Mouse (Mus musculus) forebrain, embryonic 11.5 days (tissue): ENCODE measurements around the gene Rnase10. TPM values are rescaled to one million over a fixed set of nuclear protein-coding genes. Genes with fewer than 3 reads are reported as not detected.
"Not testable (repeated sequence)": the region's sequence is repeated elsewhere in the genome, so short reads cannot be mapped to it uniquely, and the experiment has no call there.

Experiments
- ATAC-seq: fragments of 200-750 bp; cut with Nextera tagmentation; replicated peaks from 2 replicates; pipeline ENCODE4 v1.8.0; 2017; ENCODE audit warnings: moderate TSS enrichment; ENCODE audit not compliant: low FRiP score
- DNase-seq: peaks from one replicate; pipeline ENCODE4 v3.0.0-alpha.2; 2017; ENCODE audit warnings: low spot score
- H3K27ac ChIP-seq: fragments of 300-500 bp; sonication (generic); 2 replicates; pipeline ENCODE4 v1.5.1; 2014; ENCODE audit warnings: low read depth, low read length
- H3K27me3 ChIP-seq: fragments of 300-500 bp; sonication (generic); 2 replicates; pipeline ENCODE4 v1.6.1; 2014; ENCODE audit warnings: mild to moderate bottlenecking, low read length, mixed read lengths; ENCODE audit not compliant: control insufficient read depth, insufficient read depth
- H3K36me3 ChIP-seq: fragments of 300-500 bp; sonication (generic); 2 replicates; pipeline ENCODE4 v1.6.1; 2014; ENCODE audit warnings: mild to moderate bottlenecking, low read length, moderate library complexity, mixed read lengths; ENCODE audit not compliant: control insufficient read depth, insufficient read depth
- H3K4me1 ChIP-seq: fragments of 300-500 bp; sonication (generic); replicated peaks from 2 replicates; pipeline ENCODE4 v1.6.1; 2014; ENCODE audit warnings: low read length, mixed read lengths; ENCODE audit not compliant: control insufficient read depth, insufficient read depth
- H3K4me2 ChIP-seq: fragments of 300-500 bp; sonication (generic); 2 replicates; pipeline ENCODE4 v1.6.1; 2014; ENCODE audit warnings: low read depth, mild to moderate bottlenecking, low read length, moderate library complexity, mixed read lengths; ENCODE audit not compliant: severe bottlenecking
- H3K4me3 ChIP-seq: fragments of 300-500 bp; sonication (generic); 2 replicates; pipeline ENCODE4 v1.5.1; 2014; ENCODE audit warnings: low read depth, low read length
- H3K9ac ChIP-seq: fragments of 300-500 bp; sonication (generic); 2 replicates; pipeline ENCODE4 v1.6.1; 2014; ENCODE audit warnings: low read length
- H3K9me3 ChIP-seq: fragments of 300-500 bp; sonication (generic); 2 replicates; pipeline ENCODE4 v1.6.1; 2016; ENCODE audit warnings: low read length, mixed read lengths; ENCODE audit not compliant: control insufficient read depth
- WGBS: fragments of 180-500 bp; shearing (Covaris S2); extraction: QIAGEN DNeasy Blood & Tissue Kit; methylation state at CpG from one replicate; pipeline ENCODE4 v1.1.7; 2014; 5-methylcytosine and 5-hydroxymethylcytosine counted together
- polyA plus RNA-seq: library from polyadenylated mRNA; unstranded; fragments of >200 nt; fragmentation: Nextera tagmentation; extraction: Ambion mirVana; gene quantifications from 2 replicates; pipeline ENCODE4 v1.2.1, GENCODE M21; 2014

Gene Rnase10
- polyA plus RNA-seq: not detected in 2 replicates

GRCm38 (mm10) chr14:51007152-51007801 is at the start of gene Rnase10:
Rnase10 (plus strand) TSS chr14:51007751.
- H3K36me3 ChIP-seq: no peaks in the 10 kb centered on the region
- no peak within 1 kb of the TSS for H3K4me2 ChIP-seq
- H3K4me3 ChIP-seq: no peak within 1 kb of the TSS
- WGBS: 84% methylated on average over 8 of the region's 8 CpGs
- H3K27ac ChIP-seq: no peak within 1 kb of the TSS
- no peaks in the 10 kb centered on the region for H3K9me3 ChIP-seq
- no peak within 1 kb of the TSS for H3K9ac ChIP-seq
- H3K4me1 ChIP-seq: no peaks in the 10 kb centered on the region
- no peak for ATAC-seq
- no peak for DNase-seq
- no peaks in the 10 kb centered on the region for H3K27me3 ChIP-seq

GRCm38 (mm10) chr14:50958289-50958995 is 49.1 kb upstream of the Rnase10 start:
- not testable (repeated sequence) for H3K4me1 ChIP-seq, ATAC-seq, H3K9me3 ChIP-seq, H3K27me3 ChIP-seq, H3K4me2 ChIP-seq, H3K27ac ChIP-seq, H3K4me3 ChIP-seq, DNase-seq, H3K36me3 ChIP-seq, H3K9ac ChIP-seq
- whole genome bisulfite sequencing: 94% methylated on average over 5 of the region's 5 CpGs

GRCm38 (mm10) chr14:50968216-50968980 is 39.2 kb upstream of the Rnase10 start:
- WGBS: 85% methylated on average over 5 of the region's 5 CpGs
- ATAC-seq: no peak

GRCm38 (mm10) chr14:50969041-50969440 is 38.5 kb upstream of the Rnase10 start:
- no peak overlapping the region for H3K27ac ChIP-seq
- WGBS: 14% methylated on average over 1 of the region's 1 CpGs
- no peak overlapping the region for H3K9ac ChIP-seq
- DNase-seq: no peak
- H3K36me3 ChIP-seq: no peaks in the 10 kb centered on the region
- H3K27me3 ChIP-seq: no peaks in the 10 kb centered on the region
- H3K9me3 ChIP-seq: no peaks in the 10 kb centered on the region
- peaks cover 2% of the 10 kb centered on the region; the same call in 1 of the 2 replicates for H3K4me1 ChIP-seq
- ATAC-seq: no peak
- H3K4me3 ChIP-seq: no peak overlapping the region
- H3K4me2 ChIP-seq: no peak overlapping the region

More at GRCm38 (mm10) chr14:50968216-50968980, 39.2 kb upstream of the Rnase10 start:
- Histone ChIP-seq H3K9ac (no peak overlapping the region), H3K9me3 (no peaks in the 10 kb centered on the region), H3K27me3 (no peaks in the 10 kb centered on the region), H3K36me3 (no peaks in the 10 kb centered on the region), H3K4me1 (peaks cover 2% of the 10 kb centered on the region; the same call in 1 of the 2 replicates), H3K27ac (no peak overlapping the region), H3K4me2 (no peak overlapping the region), H3K4me3 (no peak overlapping the region)
- DNase-seq: no peak

- peak; percentile 57 for DNase-seq
These were observed 37.7 kb upstream of the Rnase10 start for GRCm38 (mm10) chr14:50969558-50970544.

GRCm38 (mm10) chr14:50970822-50971221 is 36.7 kb upstream of the Rnase10 start:
- no peak overlapping the region for H3K4me2 ChIP-seq
- DNase-seq: no peak
- H3K4me3 ChIP-seq: no peak overlapping the region
- no peaks in the 10 kb centered on the region for H3K36me3 ChIP-seq
- no peaks in the 10 kb centered on the region for H3K27me3 ChIP-seq
- H3K9ac ChIP-seq: no peak overlapping the region
- WGBS: 76% methylated on average over 1 of the region's 1 CpGs
- ATAC-seq: no peak
- H3K9me3 ChIP-seq: no peaks in the 10 kb centered on the region
- no peak overlapping the region for H3K27ac ChIP-seq
- H3K4me1 ChIP-seq: peaks cover 2% of the 10 kb centered on the region; the same call in 1 of the 2 replicates

More at GRCm38 (mm10) chr14:50969558-50970544, 37.7 kb upstream of the Rnase10 start:
- H3K27me3 ChIP-seq: no peaks in the 10 kb centered on the region
- H3K4me1 ChIP-seq: peaks cover 2% of the 10 kb centered on the region; the same call in 1 of the 2 replicates
- peak overlapping the region; percentile 9; the same call in 1 of the 2 replicates for H3K9ac ChIP-seq
- peak; percentile 50; the same call in 1 of the 2 replicates for ATAC-seq
- H3K4me2 ChIP-seq: no peak overlapping the region
- H3K27ac ChIP-seq: no peak overlapping the region
- H3K36me3 ChIP-seq: no peaks in the 10 kb centered on the region
- H3K4me3 ChIP-seq: no peak overlapping the region
- H3K9me3 ChIP-seq: no peaks in the 10 kb centered on the region
- WGBS: 11% methylated on average over 12 of the region's 12 CpGs

GRCm38 (mm10) chr14:50973054-50973453 is 34.5 kb upstream of the Rnase10 start:
- not testable (repeated sequence) for H3K27ac ChIP-seq, DNase-seq, ATAC-seq, H3K36me3 ChIP-seq, H3K27me3 ChIP-seq, H3K4me3 ChIP-seq, H3K4me2 ChIP-seq, H3K4me1 ChIP-seq, H3K9me3 ChIP-seq, H3K9ac ChIP-seq
- 93% methylated on average over 5 of the region's 5 CpGs for WGBS
